9 mouse cellular contexts compared by ENCODE assay signal in genomic region chr10:59907080-59907609, GRCm38 (mm10). TPM values are rescaled to one million over a fixed set of nuclear protein-coding genes. Genes with fewer than 3 reads are reported as not detected.
A peak's percentile ranks its signal among the peaks of the same experiment; 100 is the strongest.
DNase-seq lines count a peak whose midpoint lies in the region; ATAC-seq lines count a peak whose summit lies in the region.
"Had no signal": no experiment of that assay in that cellular context is flagged by ENCODE, and none has a peak within 500 bp of the region (broad histone marks: within the 10 kb centered on the region; RNA-seq: fewer than 3 reads in every experiment).

No protein-coding gene starts in this region.

- H3K27ac ChIP-seq in heart, embryonic 14.5 days (replicated peaks in 1 of 2; ENCODE audit: control insufficient read depth in 1 of 2, insufficient read depth in 1 of 2, low read depth in 2 of 2, low read length in 2 of 2), result peak overlapping the region; percentile 60 to 93
- peak overlapping the region; percentile 84 for H3K27ac ChIP-seq in limb, embryonic 15.5 days
- H3K27ac ChIP-seq: neural tube, embryonic 12.5 days had no signal

- 66% methylated on average over 3 of the region's 3 CpGs for WGBS in heart, embryonic 14.5 days
- WGBS in limb, embryonic 15.5 days, result 61% methylated on average over 3 of the region's 3 CpGs

- peak overlapping the region; percentile 59 for H3K9ac ChIP-seq in heart, embryonic 14.5 days (ENCODE audit: low read length)
- no peak overlapping the region for H3K9ac ChIP-seq in limb, embryonic 15.5 days
- H3K9ac ChIP-seq: neural tube, embryonic 12.5 days had no signal

- 0 out of 2 replicates have a peak overlapping the region, but pooled peaks have one; percentile 31 for H3K4me2 ChIP-seq in heart, embryonic 14.5 days (ENCODE audit: low read length)
- no peak overlapping the region for H3K4me2 ChIP-seq in limb, embryonic 15.5 days
- H3K4me2 ChIP-seq: neural tube, embryonic 12.5 days had no signal

- no peak for DNase-seq in heart, adult 9 months (ENCODE audit: low spot score in 2 of 2)
- peak; percentile 80 for DNase-seq in A20 (ENCODE audit: low read depth, low spot score)
- DNase-seq in cerebellum, adult 9-10 months, result no peak
- no peak for DNase-seq in frontal cortex, adult 2 months (ENCODE audit: extremely low spot score in 1 of 2, low spot score in 1 of 2)

- no peaks in the 10 kb centered on the region for H3K36me3 ChIP-seq in heart, embryonic 14.5 days (ENCODE audit: control insufficient read depth, insufficient read depth, low read length)
- H3K36me3 ChIP-seq in limb, embryonic 15.5 days, result no peaks in the 10 kb centered on the region
- H3K36me3 ChIP-seq: neural tube, embryonic 12.5 days had no signal

- peaks cover 42 to 62% of the 10 kb centered on the region in 2 experiments for H3K4me1 ChIP-seq in heart, embryonic 14.5 days (ENCODE audit: control insufficient read depth in 2 of 2, insufficient read depth in 2 of 2, low read length in 2 of 2)
- peaks cover 64% of the 10 kb centered on the region for H3K4me1 ChIP-seq in limb, embryonic 15.5 days

- H3K9me3 ChIP-seq in heart, embryonic 14.5 days (ENCODE audit: control insufficient read depth, low read length), result no peaks in the 10 kb centered on the region
- H3K9me3 ChIP-seq in limb, embryonic 15.5 days, result no peaks in the 10 kb centered on the region
- H3K9me3 ChIP-seq: neural tube, embryonic 12.5 days had no signal

- ATAC-seq in heart, embryonic 14.5 days (ENCODE audit: insufficient number of reproducible peaks, insufficient read depth, low FRiP score, low read depth), result 0 out of 2 replicates have a peak, but pooled peaks have one; percentile 49
- ATAC-seq in activated CD4-positive, CD25-positive, alpha-beta regulatory T cell, adult 4 months, result peak; percentile 52
- ATAC-seq in limb, embryonic 15.5 days (ENCODE audit: insufficient number of reproducible peaks, low FRiP score, low TSS enrichment, low read depth), result no peak
- ATAC-seq in cerebellum, adult (ENCODE audit: insufficient number of reproducible peaks, low FRiP score, low TSS enrichment), result no peak

- H3K27me3 ChIP-seq in heart, embryonic 14.5 days (ENCODE audit: control insufficient read depth, insufficient read depth, low read length), result no peaks in the 10 kb centered on the region
- no peaks in the 10 kb centered on the region for H3K27me3 ChIP-seq in limb, embryonic 15.5 days
- H3K27me3 ChIP-seq: neural tube, embryonic 12.5 days had no signal

- H3K4me3 ChIP-seq in heart, embryonic 14.5 days (ENCODE audit: control insufficient read depth in 1 of 2, insufficient read depth in 1 of 2, low read depth in 1 of 2, low read length in 2 of 2), result no peak overlapping the region
- no peak overlapping the region for H3K4me3 ChIP-seq in limb, embryonic 15.5 days
- H3K4me3 ChIP-seq: neural tube, embryonic 12.5 days had no signal

RNA-seq across cellular contexts. Expression of gene Dnajb12, which starts 27.8 kb away (rescaled TPM):
- 26.9 and 28.6 TPM in 2 replicates for polyA plus RNA-seq in heart, embryonic 14.5 days (2014; fragmentation: Nextera tagmentation; extraction: Ambion mirVana)
- 10 to 100 TPM; 18.4 to 20.7 TPM for polyA plus RNA-seq in activated CD4-positive, CD25-positive, alpha-beta regulatory T cell, adult 4 months (2017; shearing (Covaris generic))
- polyA plus RNA-seq in limb, embryonic 15.5 days (2015; fragmentation: Nextera tagmentation; extraction: Ambion mirVana), result 19.5 and 22.9 TPM in 2 replicates
- polyA plus RNA-seq in frontal cortex, adult 2 months (2012; rRNA removed), result 49.0 and 50.3 TPM in 2 replicates

RNA-seq across cellular contexts. Expression of gene Ddit4, which starts 44.5 kb away (rescaled TPM):
- 0.70 and 2.4 TPM in 2 replicates for polyA plus RNA-seq in heart, embryonic 14.5 days (2014; fragmentation: Nextera tagmentation; extraction: Ambion mirVana)
- 10 to 100 TPM; 17.5 to 31.2 TPM for polyA plus RNA-seq in activated CD4-positive, CD25-positive, alpha-beta regulatory T cell, adult 4 months (2017; shearing (Covaris generic))
- polyA plus RNA-seq in limb, embryonic 15.5 days (2015; fragmentation: Nextera tagmentation; extraction: Ambion mirVana), result 63.6 and 77.1 TPM in 2 replicates
- 46.3 and 53.3 TPM in 2 replicates for polyA plus RNA-seq in frontal cortex, adult 2 months (2012; rRNA removed)

Comparison
In these comparisons a context has a peak if more than half of its experiments do, and no peak if none do; other contexts are left out.
1. ATAC-seq: peak in heart, embryonic 14.5 days (single experiment) and activated CD4-positive, CD25-positive, alpha-beta regulatory T cell, adult 4 months (single experiment); none in limb, embryonic 15.5 days (single experiment) and cerebellum, adult (single experiment).